In genomic region chr9:16213324-16213723, GRCm38 (mm10) we compare ENCODE assay signal across 26 mouse cellular contexts.
A peak's percentile ranks its signal among the peaks of the same experiment; 100 is the strongest.
DNase-seq lines count a peak whose midpoint lies in the region; ATAC-seq and TF ChIP-seq lines count a peak whose summit lies in the region.
"Had no signal": no experiment of that assay in that cellular context is flagged by ENCODE, and none has a peak within 500 bp of the region (broad histone marks: within the 10 kb centered on the region; RNA-seq: fewer than 3 reads in every experiment).

No protein-coding gene starts in this region.

- TF ChIP-seq EP300 in MEL (IDR thresholded peaks at IDR 0.05; ENCODE audit: low read depth in 1 of 2, low read length in 2 of 2): peak in 1 of 2 experiments; percentile 46; a peak in 2 of 4 replicates

- no peaks in the 10 kb centered on the region for H3K36me3 ChIP-seq in heart, embryonic 10.5 days
- H3K36me3 ChIP-seq in hindbrain, embryonic 13.5 days: no peaks in the 10 kb centered on the region
- no peaks in the 10 kb centered on the region for H3K36me3 ChIP-seq in hindbrain, postnatal 0 days (ENCODE audit: insufficient read depth, low read length)
- H3K36me3 ChIP-seq in MEL (ENCODE audit: control insufficient read depth in 1 of 2, insufficient read depth in 2 of 2, low read length in 2 of 2): peaks cover 0 to 28% of the 10 kb centered on the region in 2 experiments; a peak in 2 of 4 replicates
- H3K36me3 ChIP-seq: embryonic facial prominence, embryonic 13.5 days; embryonic facial prominence, embryonic 15.5 days; forebrain, embryonic 10.5 days; forebrain, embryonic 12.5 days; G1E had no signal

- DNase-seq in heart, adult 11 months: peak; percentile 2
- no peak for DNase-seq in heart, embryonic 10.5 days (ENCODE audit: low spot score)
- DNase-seq in hindbrain, postnatal 0 days (ENCODE audit: low spot score): no peak
- peak; percentile 35 for DNase-seq in MEL (ENCODE audit: low read depth, low spot score)
- DNase-seq: adrenal gland, adult 2 months; adrenal gland, postnatal 10 days; adrenal gland, postnatal 25 days; B cell, adult 2 months; cerebellum, adult 11 months; cerebellum, adult 18-20 months; cerebellum, adult 8-10 months; cerebellum, adult 9-11 months; cerebellum, postnatal 14 days; cerebellum, postnatal 36 days; embryo, embryonic 11 days had no signal

- H3K27ac ChIP-seq in heart, embryonic 10.5 days: no peak overlapping the region
- H3K27ac ChIP-seq in hindbrain, embryonic 13.5 days: peak overlapping the region; percentile 69; the same call in 1 of the 2 replicates
- no peak overlapping the region for H3K27ac ChIP-seq in hindbrain, postnatal 0 days
- H3K27ac ChIP-seq in MEL (ENCODE audit: control insufficient read depth, low read depth, low read length): no peak overlapping the region
- H3K27ac ChIP-seq: embryonic facial prominence, embryonic 13.5 days; embryonic facial prominence, embryonic 15.5 days; forebrain, embryonic 10.5 days; forebrain, embryonic 12.5 days had no signal

- no peak for ATAC-seq in hindbrain, embryonic 13.5 days (ENCODE audit: low FRiP score)
- ATAC-seq in hindbrain, postnatal 0 days: no peak
- ATAC-seq: CD4-positive, CD25-positive, alpha-beta regulatory T cell, adult 4 months; forebrain, embryonic 14.5 days; forebrain, embryonic 16.5 days had no signal

- no peaks in the 10 kb centered on the region for H3K27me3 ChIP-seq in heart, embryonic 10.5 days (ENCODE audit: insufficient read depth, poor library complexity, severe bottlenecking)
- no peaks in the 10 kb centered on the region for H3K27me3 ChIP-seq in hindbrain, embryonic 13.5 days
- no peaks in the 10 kb centered on the region for H3K27me3 ChIP-seq in hindbrain, postnatal 0 days (ENCODE audit: insufficient read depth, low read length)
- no peaks in the 10 kb centered on the region for H3K27me3 ChIP-seq in MEL (ENCODE audit: control insufficient read depth in 1 of 2, insufficient read depth in 2 of 2, low read length in 2 of 2)
- H3K27me3 ChIP-seq: CH12.LX; embryonic facial prominence, embryonic 13.5 days; embryonic facial prominence, embryonic 15.5 days; forebrain, embryonic 12.5 days had no signal

- no peak overlapping the region for H3K4me2 ChIP-seq in hindbrain, embryonic 13.5 days
- H3K4me2 ChIP-seq in hindbrain, postnatal 0 days (ENCODE audit: low read depth, low read length): no peak overlapping the region
- H3K4me2 ChIP-seq: embryonic facial prominence, embryonic 13.5 days; embryonic facial prominence, embryonic 15.5 days; forebrain, embryonic 12.5 days had no signal

- H3K4me1 ChIP-seq in heart, embryonic 10.5 days: peaks cover 30% of the 10 kb centered on the region
- H3K4me1 ChIP-seq in hindbrain, embryonic 13.5 days (replicated peaks): peaks cover 42% of the 10 kb centered on the region
- H3K4me1 ChIP-seq in hindbrain, postnatal 0 days (ENCODE audit: insufficient read depth, low read length): peaks cover 5% of the 10 kb centered on the region; the same call in 1 of the 2 replicates
- H3K4me1 ChIP-seq in MEL (ENCODE audit: control insufficient read depth in 1 of 2, insufficient read depth in 2 of 2, low read length in 2 of 2): peaks cover 15 to 33% of the 10 kb centered on the region in 2 experiments
- H3K4me1 ChIP-seq: embryonic facial prominence, embryonic 15.5 days had no signal

- no peaks in the 10 kb centered on the region for H3K9me3 ChIP-seq in heart, embryonic 10.5 days
- H3K9me3 ChIP-seq in hindbrain, embryonic 13.5 days: no peaks in the 10 kb centered on the region
- H3K9me3 ChIP-seq in hindbrain, postnatal 0 days (ENCODE audit: low read length): no peaks in the 10 kb centered on the region
- no peaks in the 10 kb centered on the region for H3K9me3 ChIP-seq in MEL (replicated peaks; ENCODE audit: insufficient read depth, low read length)
- H3K9me3 ChIP-seq: embryonic facial prominence, embryonic 13.5 days; embryonic facial prominence, embryonic 15.5 days; forebrain, embryonic 10.5 days; forebrain, embryonic 12.5 days; G1E had no signal

- no peaks in the 10 kb centered on the region for H3K79me2 ChIP-seq in MEL (ENCODE audit: control insufficient read depth, insufficient read depth, low read length, poor library complexity)

- WGBS in heart, embryonic 10.5 days: 25% methylated on average over 1 of the region's 1 CpGs
- WGBS in hindbrain, embryonic 13.5 days: 69% methylated on average over 1 of the region's 1 CpGs
- 68% methylated on average over 1 of the region's 1 CpGs for WGBS in hindbrain, postnatal 0 days

- TF ChIP-seq POLR2A in MEL (IDR thresholded peaks at IDR 0.05; ENCODE audit: control insufficient read depth in 1 of 2, insufficient read depth in 1 of 2, low read depth in 1 of 2, low read length in 2 of 2, poor library complexity in 1 of 2): no peak

- TF ChIP-seq RAD21 in MEL (IDR thresholded peaks at IDR 0.05; ENCODE audit: low read depth, low read length): no peak

- no peak for TF ChIP-seq CTCF in hindbrain, postnatal 0 days (IDR thresholded peaks at IDR 0.05; ENCODE audit: low read depth)
- TF ChIP-seq CTCF in MEL (IDR thresholded peaks at IDR 0.05 in 2 of 3, conservative IDR thresholded peaks at IDR 0.05 in 1 of 3; ENCODE audit: control insufficient read depth in 1 of 3, insufficient read depth in 1 of 3, low read depth in 2 of 3, low read length in 3 of 3, poor library complexity in 1 of 3, severe bottlenecking in 1 of 3): no peak

- no peak overlapping the region for H3K9ac ChIP-seq in hindbrain, embryonic 13.5 days
- no peak overlapping the region for H3K9ac ChIP-seq in hindbrain, postnatal 0 days (replicated peaks; ENCODE audit: low read length)
- H3K9ac ChIP-seq in MEL (ENCODE audit: control insufficient read depth, low read depth, low read length, poor library complexity, severe bottlenecking): no peak overlapping the region
- H3K9ac ChIP-seq: embryonic facial prominence, embryonic 13.5 days; embryonic facial prominence, embryonic 15.5 days; forebrain, embryonic 12.5 days had no signal

- H3K4me3 ChIP-seq in heart, embryonic 10.5 days: no peak overlapping the region
- no peak overlapping the region for H3K4me3 ChIP-seq in hindbrain, embryonic 13.5 days
- no peak overlapping the region for H3K4me3 ChIP-seq in hindbrain, postnatal 0 days (ENCODE audit: low read length)
- no peak overlapping the region for H3K4me3 ChIP-seq in MEL (ENCODE audit: control insufficient read depth in 1 of 2, insufficient read depth in 1 of 2, low read depth in 2 of 2, low read length in 2 of 2)
- H3K4me3 ChIP-seq: embryonic facial prominence, embryonic 13.5 days; embryonic facial prominence, embryonic 15.5 days; erythroblast, embryonic 14.5 days; forebrain, embryonic 10.5 days; forebrain, embryonic 12.5 days had no signal

TF ChIP-seq in MEL, 35 proteins besides CTCF, POLR2A, EP300 and RAD21:
- TF ChIP-seq ETS1 (IDR thresholded peaks at IDR 0.05; ENCODE audit: low read depth, low read length) (0 out of 2 replicates have a peak, but pooled peaks have one; percentile 15), GATA1 (IDR thresholded peaks at IDR 0.05; ENCODE audit: low read depth, low read length) (no peak), TBP (IDR thresholded peaks at IDR 0.05; ENCODE audit: low read depth, low read length) (no peak), USF1 (IDR thresholded peaks at IDR 0.05; ENCODE audit: low read depth, low read length) (no peak), MEF2A (IDR thresholded peaks at IDR 0.05; ENCODE audit: extremely low read depth, insufficient replicate concordance, low read depth, low read length, poor library complexity, severe bottlenecking) (no peak), RCOR1 (IDR thresholded peaks at IDR 0.05; ENCODE audit: low read depth, low read length) (peak; percentile 78), ZMIZ1 (IDR thresholded peaks at IDR 0.05; ENCODE audit: low read depth, low read length) (no peak), ZKSCAN1 (IDR thresholded peaks at IDR 0.05; ENCODE audit: low read depth, low read length) (no peak), SMC3 (IDR thresholded peaks at IDR 0.05; ENCODE audit: low read depth, low read length) (no peak), TCF12 (IDR thresholded peaks at IDR 0.05; ENCODE audit: low read depth, low read length) (peak; percentile 56; the same call in 1 of the 2 replicates), ELF1 (IDR thresholded peaks at IDR 0.05; ENCODE audit: low read depth, low read length) (no peak), MXI1 (IDR thresholded peaks at IDR 0.05; ENCODE audit: low read depth, low read length) (no peak), UBTF (IDR thresholded peaks at IDR 0.05; ENCODE audit: borderline replicate concordance, insufficient read depth, low read depth, low read length) (no peak)

Comparison
In these comparisons a context has a peak if more than half of its experiments do, and no peak if none do; other contexts are left out.
1. DNase-seq: peak in heart, adult 11 months (single experiment) and MEL (single experiment); none in heart, embryonic 10.5 days (single experiment) and hindbrain, postnatal 0 days (single experiment).